Mouse (Mus musculus): ENCODE data around the gene Cacna2d3.

GRCm38 (mm10) chr14:28886661-28887060 lies 835.0 kb downstream of the Cacna2d3 start:
- TF ChIP-seq GATA1 (IDR thresholded peaks at IDR 0.05; ENCODE audit: low read depth, low read length) (no peak), POLR2A (IDR thresholded peaks at IDR 0.05; ENCODE audit: control insufficient read depth in 1 of 2, insufficient read depth in 1 of 2, low read depth in 1 of 2, low read length in 2 of 2, poor library complexity in 1 of 2) (no peak), POLR2AphosphoS2 (IDR thresholded peaks at IDR 0.05; ENCODE audit: low read length) (no peak)

Measured in MEL (cell line).